Mouse (Mus musculus): ENCODE results near the gene Hist1h2bj. TPM values are rescaled to one million over a fixed set of nuclear protein-coding genes. Genes with fewer than 3 reads are reported as not detected.

The Hist1h2bj gene
- total and polyA plus RNA-seq, 3 experiments = 4.7 to 2,032 TPM; not detected in 1

DNA sequence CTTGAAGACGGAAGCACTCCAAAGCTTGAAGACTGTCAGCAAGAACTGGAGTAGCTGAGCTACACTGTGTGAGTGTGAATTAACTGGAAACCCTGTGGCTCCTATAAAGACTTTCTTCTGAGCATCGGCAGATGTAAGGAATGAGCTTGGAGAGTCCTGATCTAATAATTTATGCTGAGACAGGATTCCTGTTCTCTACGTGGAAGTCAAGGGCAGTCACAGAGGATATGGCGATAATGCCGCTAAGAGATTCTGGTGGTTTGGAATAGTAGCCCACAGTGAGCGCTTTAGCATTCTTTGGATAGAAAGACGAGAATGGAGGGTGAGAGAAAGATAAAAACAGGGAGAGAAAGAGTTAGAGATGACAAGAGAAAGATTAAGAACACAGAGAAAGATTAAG lies 35.1 kb upstream of the Hist1h2bj start:
- Histone ChIP-seq H3K36me3 (ENCODE audit: control insufficient read depth in 1 of 2, insufficient read depth in 2 of 2, low read length in 2 of 2) (peaks cover 0 to 3% of the 10 kb centered on the region in 2 experiments; a peak in 2 of 4 replicates), H3K27me3 (ENCODE audit: control insufficient read depth in 1 of 2, insufficient read depth in 2 of 2, low read length in 2 of 2) (peaks cover 2 to 10% of the 10 kb centered on the region in 2 experiments; a peak in 3 of 4 replicates), H3K79me2 (ENCODE audit: control insufficient read depth, insufficient read depth, low read length, poor library complexity) (no peaks in the 10 kb centered on the region), H3K4me3 (ENCODE audit: control insufficient read depth in 1 of 2, insufficient read depth in 1 of 2, low read depth in 2 of 2, low read length in 2 of 2) (no peak overlapping the region), H3K9ac (ENCODE audit: control insufficient read depth, low read depth, low read length, poor library complexity, severe bottlenecking) (no peak overlapping the region), H3K9me3 (replicated peaks; ENCODE audit: insufficient read depth, low read length) (no peaks in the 10 kb centered on the region), H3K4me1 (ENCODE audit: control insufficient read depth in 1 of 2, insufficient read depth in 2 of 2, low read length in 2 of 2) (peaks cover 0 to 4% of the 10 kb centered on the region in 2 experiments; a peak in 2 of 4 replicates), H3K27ac (ENCODE audit: control insufficient read depth, low read depth, low read length) (no peak overlapping the region)
- DNase-seq (ENCODE audit: low read depth, low spot score) = no peak
- TF ChIP-seq MAZ (IDR thresholded peaks at IDR 0.05; ENCODE audit: low read depth, low read length) (no peak), CHD2 (IDR thresholded peaks at IDR 0.05; ENCODE audit: low read length) (no peak), HCFC1 (IDR thresholded peaks at IDR 0.05; ENCODE audit: low read depth, low read length) (no peak), ZNF384 (IDR thresholded peaks at IDR 0.05; ENCODE audit: low read depth, low read length) (no peak), MYB (IDR thresholded peaks at IDR 0.05; ENCODE audit: low read depth, low read length) (no peak), ETS1 (IDR thresholded peaks at IDR 0.05; ENCODE audit: low read depth, low read length) (no peak), GABPA (IDR thresholded peaks at IDR 0.05; ENCODE audit: low read depth, low read length) (no peak), ZMIZ1 (IDR thresholded peaks at IDR 0.05; ENCODE audit: low read depth, low read length) (no peak)

DNA sequence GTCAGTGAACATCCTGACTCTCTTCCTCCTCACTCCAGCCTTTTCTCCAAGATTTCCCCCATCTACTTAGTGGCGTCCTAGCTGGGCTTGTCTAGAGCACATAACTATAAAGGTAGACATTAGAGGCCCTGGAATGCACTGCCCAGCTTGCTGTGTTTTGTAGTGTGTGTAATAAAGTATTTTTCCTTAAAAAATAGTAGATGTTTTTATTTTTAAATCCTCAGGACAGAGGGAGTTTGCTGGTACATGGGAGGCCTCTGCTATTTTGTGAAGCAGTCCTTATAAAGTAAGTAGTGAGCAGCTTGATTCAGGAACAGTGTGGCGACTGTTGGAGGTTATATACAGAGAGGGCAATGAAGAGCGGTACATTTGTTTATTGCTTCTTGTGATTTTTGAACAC lies 34.3 kb upstream of the Hist1h2bj start:
- peaks cover 2 to 10% of the 10 kb centered on the region in 2 experiments; a peak in 3 of 4 replicates for H3K27me3 ChIP-seq (ENCODE audit: control insufficient read depth in 1 of 2, insufficient read depth in 2 of 2, low read length in 2 of 2)
- H3K4me3 ChIP-seq (ENCODE audit: control insufficient read depth in 1 of 2, insufficient read depth in 1 of 2, low read depth in 2 of 2, low read length in 2 of 2) = no peak overlapping the region
- H3K79me2 ChIP-seq (ENCODE audit: control insufficient read depth, insufficient read depth, low read length, poor library complexity) = no peaks in the 10 kb centered on the region
- H3K36me3 ChIP-seq (ENCODE audit: control insufficient read depth in 1 of 2, insufficient read depth in 2 of 2, low read length in 2 of 2) = peaks cover 0 to 3% of the 10 kb centered on the region in 2 experiments; a peak in 2 of 4 replicates
- DNase-seq (ENCODE audit: low read depth, low spot score) = no peak
- no peaks in the 10 kb centered on the region; a peak in 1 of 4 replicates for H3K4me1 ChIP-seq (ENCODE audit: control insufficient read depth in 1 of 2, insufficient read depth in 2 of 2, low read length in 2 of 2)
- H3K9ac ChIP-seq (ENCODE audit: control insufficient read depth, low read depth, low read length, poor library complexity, severe bottlenecking) = no peak overlapping the region
- no peak for TF ChIP-seq ZNF384 (IDR thresholded peaks at IDR 0.05; ENCODE audit: low read depth, low read length)
- no peak for TF ChIP-seq ELF1 (IDR thresholded peaks at IDR 0.05; ENCODE audit: low read depth, low read length)
- no peak for TF ChIP-seq UBTF (IDR thresholded peaks at IDR 0.05; ENCODE audit: borderline replicate concordance, insufficient read depth, low read depth, low read length)
- no peak for TF ChIP-seq NELFE (IDR thresholded peaks at IDR 0.05; ENCODE audit: low read depth, low read length)
- no peak for TF ChIP-seq RCOR1 (IDR thresholded peaks at IDR 0.05; ENCODE audit: low read depth, low read length)
- no peak for TF ChIP-seq ETS1 (IDR thresholded peaks at IDR 0.05; ENCODE audit: low read depth, low read length)
- TF ChIP-seq MAZ (IDR thresholded peaks at IDR 0.05; ENCODE audit: low read depth, low read length) = no peak
- no peak for TF ChIP-seq MXI1 (IDR thresholded peaks at IDR 0.05; ENCODE audit: low read depth, low read length)
- TF ChIP-seq ZMIZ1 (IDR thresholded peaks at IDR 0.05; ENCODE audit: low read depth, low read length) = no peak
- TF ChIP-seq E2F4 (IDR thresholded peaks at IDR 0.05; ENCODE audit: borderline replicate concordance, low read depth, low read length) = no peak
- TF ChIP-seq TAL1 (IDR thresholded peaks at IDR 0.05; ENCODE audit: low read length) = no peak
- no peak for TF ChIP-seq POLR2AphosphoS2 (IDR thresholded peaks at IDR 0.05; ENCODE audit: low read length)
- TF ChIP-seq MYB (IDR thresholded peaks at IDR 0.05; ENCODE audit: low read depth, low read length) = no peak
- no peak overlapping the region for H3K27ac ChIP-seq (ENCODE audit: control insufficient read depth, low read depth, low read length)
- no peaks in the 10 kb centered on the region for H3K9me3 ChIP-seq (replicated peaks; ENCODE audit: insufficient read depth, low read length)

Measured in MEL (cell line).